Mouse (Mus musculus): ENCODE results near the gene Bola2. TPM values are rescaled to one million over a fixed set of nuclear protein-coding genes. Genes with fewer than 3 reads are reported as not detected.

Gene Bola2
- polyA plus RNA-seq, 1 experiment from 2014 or later: 167 TPM

GRCm38 (mm10) chr7:126701070-126701469 lies 5.9 kb downstream of the Bola2 start:
- Histone ChIP-seq H3K4me2 (ENCODE audit: low read depth, low read length, severe bottlenecking) (0 out of 2 replicates have a peak overlapping the region, but pooled peaks have one; percentile 2), H3K9ac (ENCODE audit: low read length) (no peak overlapping the region)
- peak; percentile 59 for ATAC-seq (replicated peaks; ENCODE audit: low FRiP score)

GRCm38 (mm10) chr7:126701559-126702357 lies 6.6 kb downstream of the Bola2 start:
- 0 out of 2 replicates have a peak, but pooled peaks cover 6% of the 10 kb centered on the region for H3K27me3 ChIP-seq (ENCODE audit: control insufficient read depth, insufficient read depth, low read length)
- no peak overlapping the region for H3K9ac ChIP-seq (ENCODE audit: low read length)
- H3K27ac ChIP-seq (ENCODE audit: low read depth, low read length): no peak overlapping the region
- no peaks in the 10 kb centered on the region for H3K9me3 ChIP-seq (ENCODE audit: control insufficient read depth, low read length)
- H3K4me1 ChIP-seq (replicated peaks; ENCODE audit: control insufficient read depth, insufficient read depth, low read length): peaks cover 10% of the 10 kb centered on the region
- 0 out of 2 replicates have a peak overlapping the region, but pooled peaks have one; percentile 2 for H3K4me2 ChIP-seq (ENCODE audit: low read depth, low read length, severe bottlenecking)
- 58% methylated on average over 24 of the region's 24 CpGs for WGBS
- ATAC-seq (replicated peaks; ENCODE audit: low FRiP score) (no peak), DNase-seq (ENCODE audit: low spot score) (no peak)
- H3K36me3 ChIP-seq (ENCODE audit: control insufficient read depth, insufficient read depth, low read length): no peaks in the 10 kb centered on the region
- H3K4me3 ChIP-seq (ENCODE audit: low read depth, low read length): no peak overlapping the region

More at GRCm38 (mm10) chr7:126701070-126701469, 5.9 kb downstream of the Bola2 start:
- DNase-seq (ENCODE audit: low spot score): peak; percentile 95
- Histone ChIP-seq H3K9me3 (ENCODE audit: control insufficient read depth, low read length) (no peaks in the 10 kb centered on the region), H3K27me3 (ENCODE audit: control insufficient read depth, insufficient read depth, low read length) (0 out of 2 replicates have a peak, but pooled peaks cover 6% of the 10 kb centered on the region), H3K4me1 (replicated peaks; ENCODE audit: control insufficient read depth, insufficient read depth, low read length) (peaks cover 14% of the 10 kb centered on the region), H3K4me3 (ENCODE audit: low read depth, low read length) (no peak overlapping the region), H3K27ac (ENCODE audit: low read depth, low read length) (no peak overlapping the region), H3K36me3 (ENCODE audit: control insufficient read depth, insufficient read depth, low read length) (no peaks in the 10 kb centered on the region)
- WGBS: 1% methylated on average over 11 of the region's 11 CpGs

- 83% methylated on average over 6 of the region's 6 CpGs for WGBS
- Histone ChIP-seq H3K4me3 (ENCODE audit: low read depth, low read length) (no peak overlapping the region), H3K9me3 (ENCODE audit: control insufficient read depth, low read length) (no peaks in the 10 kb centered on the region), H3K27ac (ENCODE audit: low read depth, low read length) (no peak overlapping the region), H3K4me1 (replicated peaks; ENCODE audit: control insufficient read depth, insufficient read depth, low read length) (peaks cover 7% of the 10 kb centered on the region), H3K36me3 (ENCODE audit: control insufficient read depth, insufficient read depth, low read length) (no peaks in the 10 kb centered on the region), H3K4me2 (ENCODE audit: low read depth, low read length, severe bottlenecking) (no peak overlapping the region), H3K9ac (ENCODE audit: low read length) (no peak overlapping the region), H3K27me3 (ENCODE audit: control insufficient read depth, insufficient read depth, low read length) (0 out of 2 replicates have a peak, but pooled peaks cover 6% of the 10 kb centered on the region)
- DNase-seq (ENCODE audit: low spot score) (no peak), ATAC-seq (replicated peaks; ENCODE audit: low FRiP score) (no peak)
Observed at GRCm38 (mm10) chr7:126702358-126702757, 7.2 kb downstream of the Bola2 start.

- Histone ChIP-seq H3K4me3 (ENCODE audit: low read depth, low read length) (peak overlapping the region; percentile 49; the same call in 1 of the 2 replicates), H3K9me3 (ENCODE audit: control insufficient read depth, low read length) (no peaks in the 10 kb centered on the region), H3K9ac (ENCODE audit: low read length) (no peak overlapping the region), H3K4me1 (replicated peaks; ENCODE audit: control insufficient read depth, insufficient read depth, low read length) (peaks cover 5% of the 10 kb centered on the region), H3K4me2 (ENCODE audit: low read depth, low read length, severe bottlenecking) (peak overlapping the region; percentile 85), H3K27me3 (ENCODE audit: control insufficient read depth, insufficient read depth, low read length) (0 out of 2 replicates have a peak, but pooled peaks cover 6% of the 10 kb centered on the region), H3K36me3 (ENCODE audit: control insufficient read depth, insufficient read depth, low read length) (no peaks in the 10 kb centered on the region), H3K27ac (ENCODE audit: low read depth, low read length) (no peak overlapping the region)
- DNase-seq (ENCODE audit: low spot score) (no peak), ATAC-seq (replicated peaks; ENCODE audit: low FRiP score) (no peak)
- 80% methylated on average over 12 of the region's 12 CpGs for WGBS
Observed at GRCm38 (mm10) chr7:126702861-126703756, 7.9 kb downstream of the Bola2 start.

GRCm38 (mm10) chr7:126703757-126704077 lies 8.5 kb downstream of the Bola2 start:
- ATAC-seq (replicated peaks; ENCODE audit: low FRiP score) (no peak), DNase-seq (ENCODE audit: low spot score) (no peak)
- Histone ChIP-seq H3K4me3 (ENCODE audit: low read depth, low read length) (peak overlapping the region; percentile 49), H3K27me3 (ENCODE audit: control insufficient read depth, insufficient read depth, low read length) (0 out of 2 replicates have a peak, but pooled peaks cover 6% of the 10 kb centered on the region), H3K4me1 (replicated peaks; ENCODE audit: control insufficient read depth, insufficient read depth, low read length) (peaks cover 5% of the 10 kb centered on the region), H3K36me3 (ENCODE audit: control insufficient read depth, insufficient read depth, low read length) (no peaks in the 10 kb centered on the region), H3K4me2 (ENCODE audit: low read depth, low read length, severe bottlenecking) (peak overlapping the region; percentile 85), H3K9me3 (ENCODE audit: control insufficient read depth, low read length) (no peaks in the 10 kb centered on the region), H3K27ac (ENCODE audit: low read depth, low read length) (no peak overlapping the region), H3K9ac (ENCODE audit: low read length) (peak overlapping the region; percentile 67)
- 17% methylated on average over 7 of the region's 7 CpGs for WGBS

GRCm38 (mm10) chr7:126704121-126704980 lies 9.2 kb downstream of the Bola2 start:
- DNase-seq (ENCODE audit: low spot score) (peak; percentile 84), ATAC-seq (replicated peaks; ENCODE audit: low FRiP score) (peak; percentile 76)
- no peak overlapping the region for H3K27ac ChIP-seq (ENCODE audit: low read depth, low read length)
- WGBS: 2% methylated on average over 39 of the region's 39 CpGs
- H3K4me1 ChIP-seq (replicated peaks; ENCODE audit: control insufficient read depth, insufficient read depth, low read length): peaks cover 5% of the 10 kb centered on the region
- no peaks in the 10 kb centered on the region for H3K36me3 ChIP-seq (ENCODE audit: control insufficient read depth, insufficient read depth, low read length)
- 0 out of 2 replicates have a peak, but pooled peaks cover 6% of the 10 kb centered on the region for H3K27me3 ChIP-seq (ENCODE audit: control insufficient read depth, insufficient read depth, low read length)
- H3K4me2 ChIP-seq (ENCODE audit: low read depth, low read length, severe bottlenecking): peak overlapping the region; percentile 85
- H3K4me3 ChIP-seq (ENCODE audit: low read depth, low read length): peak overlapping the region; percentile 49
- H3K9ac ChIP-seq (ENCODE audit: low read length): peak overlapping the region; percentile 67
- H3K9me3 ChIP-seq (ENCODE audit: control insufficient read depth, low read length): no peaks in the 10 kb centered on the region

GRCm38 (mm10) chr7:126707442-126708174 lies 12.4 kb downstream of the Bola2 start, which contains the start of gene Coro1a:
Gene Coro1a (minus strand): TSS chr7:126707787.
- Histone ChIP-seq H3K4me1 (replicated peaks; ENCODE audit: control insufficient read depth, insufficient read depth, low read length) (peaks cover 5% of the 10 kb centered on the region), H3K36me3 (ENCODE audit: control insufficient read depth, insufficient read depth, low read length) (no peaks in the 10 kb centered on the region), H3K9me3 (ENCODE audit: control insufficient read depth, low read length) (no peaks in the 10 kb centered on the region), H3K27me3 (ENCODE audit: control insufficient read depth, insufficient read depth, low read length) (0 out of 2 replicates have a peak, but pooled peaks cover 6% of the 10 kb centered on the region), H3K4me3 (ENCODE audit: low read depth, low read length) (no peak within 1 kb of the TSS), H3K4me2 (ENCODE audit: low read depth, low read length, severe bottlenecking) (no peak within 1 kb of the TSS), H3K9ac (ENCODE audit: low read length) (no peak within 1 kb of the TSS), H3K27ac (ENCODE audit: low read depth, low read length) (no peak within 1 kb of the TSS)
- no peak for ATAC-seq (replicated peaks; ENCODE audit: low FRiP score)
- no peak for DNase-seq (ENCODE audit: low spot score)
- 90% methylated on average over 19 of the region's 19 CpGs for WGBS
